Mouse (Mus musculus): Measurements from ENCODE around the gene Olfr642. TPM values are rescaled to one million over a fixed set of nuclear protein-coding genes. Genes with fewer than 3 reads are reported as not detected.

Gene Olfr642
- not detected for polyA plus RNA-seq (2014; fragmentation: Illumina TruSeq; extraction: RNeasy Lipid Tissue Mini Kit (QIAGEN cat#74804); ENCODE audit: low replicate concordance)

DNA sequence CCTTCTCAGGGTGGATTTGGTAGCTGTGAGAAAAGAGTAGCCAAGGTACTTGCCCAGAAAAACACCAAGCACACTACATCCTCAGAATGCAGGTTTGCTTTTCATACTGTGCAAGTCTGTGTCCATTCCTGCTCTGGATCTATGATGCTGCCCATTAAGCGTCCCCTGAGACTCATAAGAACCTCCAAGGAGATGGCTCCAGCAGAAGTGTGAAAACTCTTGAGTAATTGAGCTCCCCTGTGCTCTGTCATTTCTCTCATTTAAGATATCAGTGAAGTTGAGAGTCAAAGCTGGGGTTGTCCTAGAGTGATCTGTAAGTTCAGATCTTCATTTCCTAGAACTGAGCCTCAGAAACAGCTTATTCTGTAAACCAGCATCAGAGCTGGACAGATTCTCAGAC, at the start of gene Olfr642:
Gene Olfr642 (minus strand): TSS at position 101 of the 400 bp plus-strand sequence.

DNA sequence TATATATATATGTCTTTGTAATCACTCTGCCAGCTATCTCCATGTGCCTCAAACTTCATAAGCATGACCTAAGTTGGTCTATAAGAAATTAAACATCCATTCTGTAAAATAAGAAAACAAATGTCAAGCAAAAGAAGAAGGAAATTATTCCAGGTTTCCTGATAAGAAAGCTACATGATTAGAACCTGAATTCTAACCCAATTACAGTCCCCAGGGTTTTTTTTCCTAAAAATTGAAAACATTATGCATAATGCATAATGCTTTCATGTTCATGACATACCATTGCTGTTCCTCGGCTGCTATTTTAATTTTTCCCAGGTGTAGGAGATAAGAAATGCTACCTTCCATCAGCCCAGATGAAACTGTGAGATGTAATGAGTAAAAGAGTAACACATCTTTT, 32.9 kb upstream of the Olfr642 start, which contains the start of gene Olfr645:
Gene Olfr645 (minus strand): TSS at position 101 of the 400 bp plus-strand sequence.

DNA sequence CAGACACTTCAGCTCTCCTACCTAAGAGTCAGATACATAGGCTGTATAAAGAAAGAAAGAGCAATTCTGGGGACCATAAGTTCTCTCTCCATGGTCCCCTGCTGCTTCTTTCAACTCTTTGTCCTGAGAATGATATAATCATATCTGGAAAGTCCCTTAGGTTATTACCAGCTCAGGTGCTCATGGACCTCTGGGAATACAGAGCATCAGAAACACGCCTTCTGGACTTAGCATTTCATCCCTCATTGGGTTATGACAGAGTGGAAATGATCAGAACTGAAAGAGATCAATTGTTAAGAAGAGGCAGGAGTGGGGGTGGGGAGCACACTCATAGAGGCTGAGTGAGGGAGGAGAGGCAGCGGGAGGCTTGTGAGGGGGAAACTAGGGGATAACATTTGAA, 19.3 kb upstream of the Olfr642 start, which contains the start of gene Olfr644:
Gene Olfr644 (minus strand): TSS at position 101 of the 400 bp plus-strand sequence.

DNA sequence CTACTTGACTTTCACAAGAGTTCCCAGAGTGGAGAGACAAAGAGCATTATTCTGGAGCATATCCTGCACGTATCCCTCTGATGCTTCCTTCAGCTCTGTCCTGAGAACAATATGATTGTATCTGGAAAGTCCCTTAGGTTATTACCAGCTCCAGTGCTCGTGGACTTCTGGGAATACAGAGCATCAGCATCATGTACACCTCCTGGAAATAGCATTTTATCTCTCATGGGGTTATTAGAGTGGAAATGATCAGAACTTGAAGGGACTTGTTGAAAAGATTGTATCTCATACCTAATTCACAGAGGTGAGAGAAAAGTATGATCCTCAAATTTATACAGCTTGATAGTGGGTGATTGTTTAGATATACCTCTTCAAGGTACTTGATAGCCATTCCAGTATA, 8.9 kb upstream of the Olfr642 start, which contains the start of gene 4930516K23Rik:
Gene 4930516K23Rik (minus strand): TSS at position 101 of the 400 bp plus-strand sequence.

DNA sequence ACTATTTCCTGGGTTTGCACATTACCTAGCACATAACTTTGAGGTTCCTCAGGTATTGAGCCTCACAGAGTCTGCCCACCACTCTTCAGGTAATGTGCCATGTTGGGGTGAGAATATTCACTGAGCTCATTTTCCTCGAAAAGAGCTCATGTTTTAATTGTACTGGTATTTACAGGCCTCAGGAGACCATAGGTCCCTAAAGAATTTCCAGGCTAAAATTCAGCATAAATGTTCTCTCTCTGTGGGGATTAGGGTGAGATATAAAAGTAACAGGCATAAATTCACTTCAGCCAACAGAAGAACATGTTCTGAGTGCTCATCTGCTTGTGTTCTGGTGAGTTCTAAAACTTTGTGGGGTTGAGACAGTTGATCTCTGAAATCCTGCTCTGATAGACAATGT, 17.3 kb downstream of the Olfr642 start, which contains the start of gene Olfr641:
Gene Olfr641 (plus strand): TSS at position 301 of the 400 bp plus-strand sequence.

DNA sequence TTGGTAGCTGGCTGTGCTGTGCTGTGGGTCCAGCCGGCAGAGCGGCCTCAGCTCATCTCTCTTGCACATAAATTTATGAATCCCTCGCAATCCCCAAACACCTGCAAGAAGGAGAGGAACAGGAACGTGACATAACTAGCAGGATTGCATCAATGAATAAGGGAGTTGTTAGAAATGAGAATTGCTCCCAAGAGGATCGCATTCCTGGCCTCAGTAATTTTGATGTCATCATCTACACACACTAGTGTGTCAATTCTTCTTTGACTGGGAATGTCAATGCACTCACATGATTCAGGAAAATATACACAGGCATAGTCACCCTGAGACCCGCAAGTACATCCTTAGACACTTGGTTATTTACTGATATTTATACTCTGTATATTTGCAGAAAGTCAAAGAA, 27.0 kb downstream of the Olfr642 start, which contains the start of gene Olfr640:
Gene Olfr640 (minus strand): TSS at position 101 of the 400 bp plus-strand sequence.

DNA sequence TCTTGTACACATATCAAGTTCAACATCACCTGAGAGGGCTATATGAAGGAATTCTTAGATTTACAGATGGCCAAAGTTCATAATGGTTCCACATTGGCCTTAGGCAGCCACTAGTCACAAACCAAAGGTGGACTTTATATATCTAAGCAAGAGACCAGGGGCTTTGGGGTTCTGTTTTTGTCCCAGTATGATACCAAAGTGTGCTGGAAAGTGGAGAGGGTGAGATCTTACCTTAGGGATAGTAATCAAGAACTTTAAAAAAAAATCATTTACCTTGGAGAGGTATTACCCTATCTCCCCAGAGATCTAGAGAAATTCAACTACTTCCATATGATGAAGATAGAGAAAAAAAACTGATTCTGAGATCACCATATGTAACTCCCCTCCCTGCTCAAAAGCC, 35.3 kb downstream of the Olfr642 start, which contains the start of gene Olfr639:
Gene Olfr639 (minus strand): TSS at position 101 of the 400 bp plus-strand sequence.

DNA sequence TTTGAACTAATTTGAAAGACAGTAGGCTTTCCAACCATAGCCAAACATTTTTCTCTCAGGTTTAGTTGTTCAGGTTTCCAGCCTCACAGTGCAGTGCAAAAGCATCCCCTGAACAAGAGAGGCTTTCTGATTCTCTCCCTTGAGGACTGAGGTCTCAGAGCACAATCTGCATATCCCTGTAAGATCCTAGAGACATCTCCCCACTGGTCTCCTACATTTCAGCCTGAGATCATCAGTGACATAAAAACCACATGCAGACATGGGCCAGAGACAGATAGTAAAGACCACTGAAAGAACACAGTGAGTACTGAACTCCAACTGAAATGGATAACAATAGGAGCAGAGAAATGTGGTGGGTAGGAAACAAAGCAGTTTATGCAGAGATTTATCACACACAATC, 54.0 kb downstream of the Olfr642 start, which contains the start of gene Olfr638:
Gene Olfr638 (plus strand): TSS at position 301 of the 400 bp plus-strand sequence.

Other genes starting within 250 kb of the Olfr642 start
- gene Hbb-bt, start 238.7 kb downstream of the Olfr642 start, polyA plus RNA-seq (2014; fragmentation: Illumina TruSeq; extraction: RNeasy Lipid Tissue Mini Kit (QIAGEN cat#74804); ENCODE audit: low replicate concordance): 1.4 TPM
- gene Hbb-bs, start 224.6 kb downstream of the Olfr642 start, polyA plus RNA-seq (2014; fragmentation: Illumina TruSeq; extraction: RNeasy Lipid Tissue Mini Kit (QIAGEN cat#74804); ENCODE audit: low replicate concordance): 17.2 TPM
- not detected for gene Hbb-bh2, start 212.1 kb downstream of the Olfr642 start, polyA plus RNA-seq (2014; fragmentation: Illumina TruSeq; extraction: RNeasy Lipid Tissue Mini Kit (QIAGEN cat#74804); ENCODE audit: low replicate concordance)
- gene Hbb-bh1, start 209.5 kb downstream of the Olfr642 start, polyA plus RNA-seq (2014; fragmentation: Illumina TruSeq; extraction: RNeasy Lipid Tissue Mini Kit (QIAGEN cat#74804); ENCODE audit: low replicate concordance): not detected
- not detected for gene Hbb-y, start 199.4 kb downstream of the Olfr642 start, polyA plus RNA-seq (2014; fragmentation: Illumina TruSeq; extraction: RNeasy Lipid Tissue Mini Kit (QIAGEN cat#74804); ENCODE audit: low replicate concordance)
- gene Olfr66, start 166.4 kb downstream of the Olfr642 start, polyA plus RNA-seq (2014; fragmentation: Illumina TruSeq; extraction: RNeasy Lipid Tissue Mini Kit (QIAGEN cat#74804); ENCODE audit: low replicate concordance): not detected
- gene Olfr64, start 158.2 kb downstream of the Olfr642 start, polyA plus RNA-seq (2014; fragmentation: Illumina TruSeq; extraction: RNeasy Lipid Tissue Mini Kit (QIAGEN cat#74804); ENCODE audit: low replicate concordance): not detected
- not detected for gene Olfr65, start 149.2 kb downstream of the Olfr642 start, polyA plus RNA-seq (2014; fragmentation: Illumina TruSeq; extraction: RNeasy Lipid Tissue Mini Kit (QIAGEN cat#74804); ENCODE audit: low replicate concordance)
- not detected for gene Olfr631, start 123.8 kb downstream of the Olfr642 start, polyA plus RNA-seq (2014; fragmentation: Illumina TruSeq; extraction: RNeasy Lipid Tissue Mini Kit (QIAGEN cat#74804); ENCODE audit: low replicate concordance)
- gene Olfr632, start 118.3 kb downstream of the Olfr642 start, polyA plus RNA-seq (2014; fragmentation: Illumina TruSeq; extraction: RNeasy Lipid Tissue Mini Kit (QIAGEN cat#74804); ENCODE audit: low replicate concordance): not detected
- gene Olfr633, start 108.2 kb downstream of the Olfr642 start, polyA plus RNA-seq (2014; fragmentation: Illumina TruSeq; extraction: RNeasy Lipid Tissue Mini Kit (QIAGEN cat#74804); ENCODE audit: low replicate concordance): not detected
- not detected for gene Olfr635, start 81.5 kb downstream of the Olfr642 start, polyA plus RNA-seq (2014; fragmentation: Illumina TruSeq; extraction: RNeasy Lipid Tissue Mini Kit (QIAGEN cat#74804); ENCODE audit: low replicate concordance)
- not detected for gene Olfr638, start 53.9 kb downstream of the Olfr642 start, polyA plus RNA-seq (2014; fragmentation: Illumina TruSeq; extraction: RNeasy Lipid Tissue Mini Kit (QIAGEN cat#74804); ENCODE audit: low replicate concordance)
- gene Olfr639, start 35.4 kb downstream of the Olfr642 start, polyA plus RNA-seq (2014; fragmentation: Illumina TruSeq; extraction: RNeasy Lipid Tissue Mini Kit (QIAGEN cat#74804); ENCODE audit: low replicate concordance): not detected
- not detected for gene Olfr640, start 27.1 kb downstream of the Olfr642 start, polyA plus RNA-seq (2014; fragmentation: Illumina TruSeq; extraction: RNeasy Lipid Tissue Mini Kit (QIAGEN cat#74804); ENCODE audit: low replicate concordance)
- gene Olfr641, start 17.2 kb downstream of the Olfr642 start, polyA plus RNA-seq (2014; fragmentation: Illumina TruSeq; extraction: RNeasy Lipid Tissue Mini Kit (QIAGEN cat#74804); ENCODE audit: low replicate concordance): not detected
- gene 4930516K23Rik, start 8.8 kb upstream of the Olfr642 start, polyA plus RNA-seq (2014; fragmentation: Illumina TruSeq; extraction: RNeasy Lipid Tissue Mini Kit (QIAGEN cat#74804); ENCODE audit: low replicate concordance): not detected
- gene Olfr644, start 19.2 kb upstream of the Olfr642 start, polyA plus RNA-seq (2014; fragmentation: Illumina TruSeq; extraction: RNeasy Lipid Tissue Mini Kit (QIAGEN cat#74804); ENCODE audit: low replicate concordance): not detected
- not detected for gene Olfr645, start 32.8 kb upstream of the Olfr642 start, polyA plus RNA-seq (2014; fragmentation: Illumina TruSeq; extraction: RNeasy Lipid Tissue Mini Kit (QIAGEN cat#74804); ENCODE audit: low replicate concordance)
- gene Olfr646, start 52.2 kb upstream of the Olfr642 start, polyA plus RNA-seq (2014; fragmentation: Illumina TruSeq; extraction: RNeasy Lipid Tissue Mini Kit (QIAGEN cat#74804); ENCODE audit: low replicate concordance): not detected
- gene Ubqln5, start 77.2 kb upstream of the Olfr642 start, polyA plus RNA-seq (2014; fragmentation: Illumina TruSeq; extraction: RNeasy Lipid Tissue Mini Kit (QIAGEN cat#74804); ENCODE audit: low replicate concordance): not detected
- not detected for gene Olfr643, start 84.7 kb upstream of the Olfr642 start, polyA plus RNA-seq (2014; fragmentation: Illumina TruSeq; extraction: RNeasy Lipid Tissue Mini Kit (QIAGEN cat#74804); ENCODE audit: low replicate concordance)
- gene Ubqln3, start 90.6 kb upstream of the Olfr642 start, polyA plus RNA-seq (2014; fragmentation: Illumina TruSeq; extraction: RNeasy Lipid Tissue Mini Kit (QIAGEN cat#74804); ENCODE audit: low replicate concordance): not detected
- not detected for gene Ubqlnl, start 97.9 kb upstream of the Olfr642 start, polyA plus RNA-seq (2014; fragmentation: Illumina TruSeq; extraction: RNeasy Lipid Tissue Mini Kit (QIAGEN cat#74804); ENCODE audit: low replicate concordance)
- gene Olfm5, start 112.2 kb upstream of the Olfr642 start, polyA plus RNA-seq (2014; fragmentation: Illumina TruSeq; extraction: RNeasy Lipid Tissue Mini Kit (QIAGEN cat#74804); ENCODE audit: low replicate concordance): not detected
- gene Olfr648, start 130.7 kb upstream of the Olfr642 start, polyA plus RNA-seq (2014; fragmentation: Illumina TruSeq; extraction: RNeasy Lipid Tissue Mini Kit (QIAGEN cat#74804); ENCODE audit: low replicate concordance): 0.19 TPM
- gene Olfr649, start 143.3 kb upstream of the Olfr642 start, polyA plus RNA-seq (2014; fragmentation: Illumina TruSeq; extraction: RNeasy Lipid Tissue Mini Kit (QIAGEN cat#74804); ENCODE audit: low replicate concordance): not detected
- 2.7 TPM for gene Trim6, start 166.1 kb upstream of the Olfr642 start, polyA plus RNA-seq (2014; fragmentation: Illumina TruSeq; extraction: RNeasy Lipid Tissue Mini Kit (QIAGEN cat#74804); ENCODE audit: low replicate concordance)
- gene Trim34a, start 191.8 kb upstream of the Olfr642 start, polyA plus RNA-seq (2014; fragmentation: Illumina TruSeq; extraction: RNeasy Lipid Tissue Mini Kit (QIAGEN cat#74804); ENCODE audit: low replicate concordance): 39.9 TPM
- 27.1 TPM for gene Trim5, start 235.4 kb upstream of the Olfr642 start, polyA plus RNA-seq (2014; fragmentation: Illumina TruSeq; extraction: RNeasy Lipid Tissue Mini Kit (QIAGEN cat#74804); ENCODE audit: low replicate concordance)

Data from small intestine, adult 10 weeks (tissue).